Mouse (Mus musculus): ENCODE measurements around the gene Camta1. TPM values are rescaled to one million over a fixed set of nuclear protein-coding genes. Genes with fewer than 3 reads are reported as not detected.

Camta1 gene
- polyA plus RNA-seq, 1 experiment: 7.7 TPM

DNA sequence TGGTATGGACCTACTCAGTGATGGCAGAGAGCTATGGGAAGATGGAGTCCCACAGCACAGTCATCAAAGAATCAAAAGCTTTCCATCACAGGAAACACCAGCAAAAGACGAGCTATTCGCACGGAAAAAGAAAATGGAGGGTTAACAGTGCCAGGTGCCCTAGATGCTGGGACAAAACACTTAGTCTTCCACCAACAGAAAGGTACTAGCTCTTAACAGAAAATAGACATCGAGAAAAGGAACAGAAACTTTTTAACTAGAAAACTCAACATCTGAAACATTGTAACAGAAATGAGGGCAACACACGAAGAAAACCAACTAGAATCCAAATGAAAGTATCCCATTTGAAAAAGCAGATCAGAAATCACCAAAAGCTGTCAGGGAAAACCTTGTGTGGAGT, 881.5 kb downstream of the Camta1 start:
- H3K27me3 ChIP-seq (replicated peaks; ENCODE audit: control insufficient read depth, insufficient read depth, low read length): no peaks in the 10 kb centered on the region
- 91% methylated on average over 5 of the region's 5 CpGs for WGBS
- TF ChIP-seq CTCF (conservative IDR thresholded peaks at IDR 0.05; ENCODE audit: insufficient read depth, insufficient read length, low read depth, low read length) (no peak), POLR2A (IDR thresholded peaks at IDR 0.05; ENCODE audit: low read depth, low read length) (no peak)
- H3K36me3 ChIP-seq (ENCODE audit: control insufficient read depth, insufficient read depth, low read length): no peaks in the 10 kb centered on the region
- no peak overlapping the region for H3K4me3 ChIP-seq (ENCODE audit: insufficient read depth, low read depth, low read length)
- H3K4me1 ChIP-seq (ENCODE audit: control insufficient read depth, insufficient read depth, low read length): peaks cover 4% of the 10 kb centered on the region; the same call in 1 of the 2 replicates
- no peak for DNase-seq
- no peak overlapping the region for H3K27ac ChIP-seq (ENCODE audit: insufficient read depth, low read depth, low read length)

DNA sequence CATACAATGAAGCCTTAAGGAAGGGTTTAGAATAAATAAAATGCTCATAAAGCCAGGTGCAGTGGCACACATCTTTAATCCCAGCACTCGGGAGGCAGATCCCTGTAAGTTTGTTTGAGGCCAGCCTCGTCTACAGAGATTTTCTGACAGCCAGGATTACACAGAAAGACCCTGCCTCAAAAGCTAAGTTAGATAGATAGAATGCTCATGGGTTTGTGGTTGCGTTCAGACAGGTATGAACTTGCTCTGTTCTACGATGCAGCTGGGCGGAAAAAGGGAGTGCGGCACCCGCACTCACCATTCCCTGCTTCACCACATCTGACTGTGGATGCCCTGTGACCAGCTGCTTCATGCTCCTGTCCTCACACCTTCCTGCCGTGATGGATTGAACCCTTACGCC, 882.2 kb downstream of the Camta1 start:
- Histone ChIP-seq H3K27ac (ENCODE audit: insufficient read depth, low read depth, low read length) (no peak overlapping the region), H3K36me3 (ENCODE audit: control insufficient read depth, insufficient read depth, low read length) (no peaks in the 10 kb centered on the region), H3K27me3 (replicated peaks; ENCODE audit: control insufficient read depth, insufficient read depth, low read length) (no peaks in the 10 kb centered on the region), H3K4me3 (ENCODE audit: insufficient read depth, low read depth, low read length) (no peak overlapping the region), H3K4me1 (ENCODE audit: control insufficient read depth, insufficient read depth, low read length) (peaks cover 4% of the 10 kb centered on the region; the same call in 1 of the 2 replicates)
- DNase-seq: no peak
- TF ChIP-seq CTCF (conservative IDR thresholded peaks at IDR 0.05; ENCODE audit: insufficient read depth, insufficient read length, low read depth, low read length) (no peak), POLR2A (IDR thresholded peaks at IDR 0.05; ENCODE audit: low read depth, low read length) (no peak)
- WGBS: 69% methylated on average over 9 of the region's 9 CpGs

DNA sequence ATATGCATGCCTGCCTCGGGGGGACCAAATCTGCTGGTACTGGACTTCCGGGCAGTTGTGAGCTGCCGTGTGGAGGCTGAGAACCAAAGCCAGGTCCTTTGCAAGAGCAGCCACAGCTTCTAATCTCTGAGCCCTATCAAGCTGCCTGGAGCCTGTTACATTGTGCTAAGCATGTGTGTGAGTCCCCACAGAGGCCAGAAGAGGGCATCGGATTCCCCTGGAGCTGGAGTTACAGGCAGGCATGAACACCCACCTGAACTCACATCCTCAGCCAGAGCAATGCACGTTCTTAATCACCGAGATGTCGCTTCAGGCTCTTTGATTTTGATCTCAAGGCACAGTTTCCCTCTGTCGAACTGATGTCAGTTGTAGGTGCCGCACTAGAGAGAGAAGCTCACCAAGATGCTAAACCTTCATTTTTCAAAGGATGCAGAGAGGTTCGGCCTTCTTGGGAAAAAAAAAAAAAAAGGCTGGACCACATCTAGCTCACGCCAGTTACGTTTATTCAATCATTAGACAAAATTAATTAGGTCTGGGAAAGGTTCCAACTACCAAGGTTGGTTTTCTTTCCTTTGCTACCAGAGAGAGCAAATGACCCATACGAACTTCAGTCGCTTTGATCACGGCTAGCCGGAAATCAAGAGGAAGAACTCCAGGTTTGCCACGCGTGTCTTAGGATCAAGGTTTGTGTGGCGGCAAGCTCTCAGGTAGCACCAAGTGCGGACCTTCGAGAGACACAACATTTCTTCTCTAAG, 883.3 kb downstream of the Camta1 start:
- no peaks in the 10 kb centered on the region for H3K36me3 ChIP-seq (ENCODE audit: control insufficient read depth, insufficient read depth, low read length)
- peaks cover 4% of the 10 kb centered on the region; the same call in 1 of the 2 replicates for H3K4me1 ChIP-seq (ENCODE audit: control insufficient read depth, insufficient read depth, low read length)
- H3K27me3 ChIP-seq (replicated peaks; ENCODE audit: control insufficient read depth, insufficient read depth, low read length): no peaks in the 10 kb centered on the region
- no peak overlapping the region for H3K27ac ChIP-seq (ENCODE audit: insufficient read depth, low read depth, low read length)
- no peak overlapping the region for H3K4me3 ChIP-seq (ENCODE audit: insufficient read depth, low read depth, low read length)
- 46% methylated on average over 21 of the region's 21 CpGs for WGBS
- no peak for TF ChIP-seq CTCF (conservative IDR thresholded peaks at IDR 0.05; ENCODE audit: insufficient read depth, insufficient read length, low read depth, low read length)
- TF ChIP-seq POLR2A (IDR thresholded peaks at IDR 0.05; ENCODE audit: low read depth, low read length): no peak
- DNase-seq: peak; percentile 67

DNA sequence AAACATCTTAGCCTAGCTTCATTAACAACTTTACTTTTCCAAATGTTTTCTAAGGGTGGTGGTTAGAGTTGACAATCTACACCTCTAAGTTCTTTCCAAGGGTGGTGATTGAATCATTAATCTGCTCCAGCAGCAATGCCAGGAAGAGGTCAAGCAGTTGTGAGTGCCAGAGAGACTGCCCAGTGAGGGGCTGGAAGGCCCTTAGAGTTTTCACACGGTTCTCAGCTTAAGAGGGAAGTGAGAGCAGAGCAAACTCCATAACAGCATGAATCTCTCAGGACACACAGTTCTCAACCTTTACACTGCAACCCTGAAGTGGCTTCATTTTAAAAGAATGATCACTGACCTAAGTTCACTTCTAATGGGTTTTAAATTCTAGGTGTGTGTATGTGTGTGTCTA, 886.5 kb downstream of the Camta1 start:
- 5% methylated on average over 1 of the region's 1 CpGs for WGBS
- peak; percentile 45 for DNase-seq
- peaks cover 4% of the 10 kb centered on the region; the same call in 1 of the 2 replicates for H3K4me1 ChIP-seq (ENCODE audit: control insufficient read depth, insufficient read depth, low read length)
- no peak overlapping the region for H3K4me3 ChIP-seq (ENCODE audit: insufficient read depth, low read depth, low read length)
- H3K36me3 ChIP-seq (ENCODE audit: control insufficient read depth, insufficient read depth, low read length): no peaks in the 10 kb centered on the region
- no peak for TF ChIP-seq CTCF (conservative IDR thresholded peaks at IDR 0.05; ENCODE audit: insufficient read depth, insufficient read length, low read depth, low read length)
- no peak for TF ChIP-seq POLR2A (IDR thresholded peaks at IDR 0.05; ENCODE audit: low read depth, low read length)
- no peaks in the 10 kb centered on the region for H3K27me3 ChIP-seq (replicated peaks; ENCODE audit: control insufficient read depth, insufficient read depth, low read length)
- H3K27ac ChIP-seq (ENCODE audit: insufficient read depth, low read depth, low read length): no peak overlapping the region

DNA sequence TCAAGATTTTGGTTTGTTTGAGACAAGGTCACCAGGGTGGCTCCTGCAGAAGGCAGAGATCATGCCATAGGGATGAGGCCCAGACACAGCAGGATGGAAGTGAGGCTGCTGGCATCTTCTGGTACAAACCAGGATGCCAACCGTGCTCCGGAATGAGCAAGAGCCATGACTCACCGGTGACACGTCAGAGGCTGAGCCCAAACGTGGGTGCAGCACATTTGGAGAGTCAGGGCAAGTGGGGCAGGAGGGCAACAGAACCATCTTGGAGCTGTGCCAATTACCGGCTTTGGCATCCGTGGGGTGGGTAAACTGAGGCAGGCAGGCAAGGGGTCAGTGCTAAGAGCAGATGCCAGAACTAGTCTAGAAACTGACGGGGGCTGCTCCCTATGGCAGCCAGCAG, 888.4 kb downstream of the Camta1 start:
- no peak for DNase-seq
- WGBS: 84% methylated on average over 8 of the region's 8 CpGs
- TF ChIP-seq POLR2A (IDR thresholded peaks at IDR 0.05; ENCODE audit: low read depth, low read length) (no peak), CTCF (conservative IDR thresholded peaks at IDR 0.05; ENCODE audit: insufficient read depth, insufficient read length, low read depth, low read length) (no peak)

DNA sequence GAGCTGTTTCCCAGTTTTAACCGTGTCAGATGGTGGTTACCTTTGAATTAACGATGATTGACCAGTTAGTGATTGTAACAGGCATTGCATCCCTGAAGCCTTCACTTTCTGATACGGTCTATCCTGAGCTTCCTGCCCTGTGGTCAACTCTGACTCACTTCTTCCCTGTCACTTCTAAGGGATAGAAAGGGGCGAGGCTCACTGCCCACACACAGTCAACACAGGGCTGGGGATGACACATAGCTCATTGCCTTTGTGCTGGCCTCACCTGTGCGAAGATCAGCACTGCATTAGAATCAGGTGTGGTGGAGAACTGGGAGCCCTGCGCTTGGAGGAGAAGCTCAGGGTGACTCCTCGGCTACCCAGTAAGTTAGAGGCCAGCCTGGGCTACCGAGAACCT, 892.7 kb downstream of the Camta1 start:
- Histone ChIP-seq H3K27ac (ENCODE audit: insufficient read depth, low read depth, low read length) (no peak overlapping the region), H3K4me3 (ENCODE audit: insufficient read depth, low read depth, low read length) (no peak overlapping the region), H3K36me3 (ENCODE audit: control insufficient read depth, insufficient read depth, low read length) (no peaks in the 10 kb centered on the region), H3K4me1 (ENCODE audit: control insufficient read depth, insufficient read depth, low read length) (no peaks in the 10 kb centered on the region), H3K27me3 (replicated peaks; ENCODE audit: control insufficient read depth, insufficient read depth, low read length) (no peaks in the 10 kb centered on the region)
- no peak for DNase-seq
- TF ChIP-seq CTCF (conservative IDR thresholded peaks at IDR 0.05; ENCODE audit: insufficient read depth, insufficient read length, low read depth, low read length): no peak
- no peak for TF ChIP-seq POLR2A (IDR thresholded peaks at IDR 0.05; ENCODE audit: low read depth, low read length)
- WGBS: 92% methylated on average over 8 of the region's 8 CpGs

More for the DNA sequence above, 888.4 kb downstream of the Camta1 start:
- no peaks in the 10 kb centered on the region for H3K36me3 ChIP-seq (ENCODE audit: control insufficient read depth, insufficient read depth, low read length)
- no peak overlapping the region for H3K4me3 ChIP-seq (ENCODE audit: insufficient read depth, low read depth, low read length)
- no peak overlapping the region for H3K27ac ChIP-seq (ENCODE audit: insufficient read depth, low read depth, low read length)
- H3K4me1 ChIP-seq (ENCODE audit: control insufficient read depth, insufficient read depth, low read length): no peaks in the 10 kb centered on the region
- no peaks in the 10 kb centered on the region for H3K27me3 ChIP-seq (replicated peaks; ENCODE audit: control insufficient read depth, insufficient read depth, low read length)

DNA sequence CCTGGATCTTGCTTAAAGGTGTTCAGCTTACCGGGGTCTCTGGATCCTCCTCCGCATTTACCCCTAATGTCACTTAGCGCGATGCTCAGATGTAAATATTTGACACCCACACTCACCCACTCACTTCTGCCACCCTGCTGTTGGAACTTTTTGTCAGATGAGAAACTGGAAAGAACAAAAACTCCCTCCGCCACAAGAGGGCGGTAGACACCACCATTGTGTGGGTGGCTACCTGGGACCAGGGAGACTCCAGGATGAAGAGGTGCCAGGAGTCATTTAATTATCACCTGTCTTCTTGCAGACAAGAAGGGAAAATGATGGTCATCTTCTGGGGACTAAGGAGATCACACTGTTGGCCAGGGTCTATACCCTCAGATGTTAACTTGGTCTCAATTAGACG, 895.1 kb downstream of the Camta1 start:
- no peaks in the 10 kb centered on the region for H3K36me3 ChIP-seq (ENCODE audit: control insufficient read depth, insufficient read depth, low read length)
- TF ChIP-seq CTCF (conservative IDR thresholded peaks at IDR 0.05; ENCODE audit: insufficient read depth, insufficient read length, low read depth, low read length) (peak; percentile 73), POLR2A (IDR thresholded peaks at IDR 0.05; ENCODE audit: low read depth, low read length) (no peak)
- no peaks in the 10 kb centered on the region for H3K27me3 ChIP-seq (replicated peaks; ENCODE audit: control insufficient read depth, insufficient read depth, low read length)
- WGBS: 18% methylated on average over 7 of the region's 7 CpGs
- no peak overlapping the region for H3K27ac ChIP-seq (ENCODE audit: insufficient read depth, low read depth, low read length)
- no peaks in the 10 kb centered on the region for H3K4me1 ChIP-seq (ENCODE audit: control insufficient read depth, insufficient read depth, low read length)
- peak; percentile 70 for DNase-seq
- H3K4me3 ChIP-seq (ENCODE audit: insufficient read depth, low read depth, low read length): no peak overlapping the region
